Mouse (Mus musculus): ENCODE data around the gene Dusp6. TPM values are rescaled to one million over a fixed set of nuclear protein-coding genes. Genes with fewer than 3 reads are reported as not detected.

Gene Dusp6
- polyA plus RNA-seq, 1 experiment from 2014 or later = 15.4 TPM

DNA sequence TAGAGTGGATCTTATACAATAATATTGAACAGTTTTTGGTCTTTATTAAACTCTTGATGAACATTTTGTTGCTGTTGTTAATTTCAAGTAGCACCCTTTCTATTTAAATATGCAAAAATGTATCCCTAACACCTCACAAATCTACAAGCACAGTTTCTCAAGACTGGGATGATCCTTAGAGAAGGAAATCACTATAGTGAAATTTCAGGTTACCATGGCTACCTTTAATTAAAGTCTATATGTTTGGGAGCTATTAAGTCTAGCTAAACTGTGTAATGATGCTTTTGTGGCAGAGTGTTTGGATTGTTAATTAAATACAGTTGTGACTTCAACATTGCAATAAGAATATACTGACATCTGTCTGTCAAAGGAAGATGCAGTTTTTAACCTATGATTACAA lies 54.0 kb downstream of the Dusp6 start:
- H3K4me3 ChIP-seq (ENCODE audit: low read depth, low read length) = no peak overlapping the region
- no peaks in the 10 kb centered on the region for H3K4me1 ChIP-seq (ENCODE audit: insufficient read depth)
- H3K9me3 ChIP-seq (ENCODE audit: low read length) = no peaks in the 10 kb centered on the region
- no peak overlapping the region for H3K9ac ChIP-seq (replicated peaks)
- ATAC-seq (no peak), DNase-seq (no peak)
- H3K27me3 ChIP-seq (ENCODE audit: insufficient read depth, low read length) = no peaks in the 10 kb centered on the region
- no peak overlapping the region for H3K4me2 ChIP-seq (ENCODE audit: low read depth, low read length)
- no peak overlapping the region for H3K27ac ChIP-seq (ENCODE audit: low read depth)
- H3K36me3 ChIP-seq (replicated peaks; ENCODE audit: insufficient read depth, low read length) = no peaks in the 10 kb centered on the region
- TF ChIP-seq CTCF (IDR thresholded peaks at IDR 0.05; ENCODE audit: low read depth) (no peak), EP300 (IDR thresholded peaks at IDR 0.05; ENCODE audit: low read depth) (no peak)

Other genes with a start within 250 kb of the Dusp6 start
- gene Poc1b, start 156.2 kb upstream of the Dusp6 start, polyA plus RNA-seq (2015; fragmentation: Nextera tagmentation; extraction: Ambion mirVana) = 3.9 TPM in 2 replicates
- gene Galnt4, start 155.1 kb upstream of the Dusp6 start, polyA plus RNA-seq (2015; fragmentation: Nextera tagmentation; extraction: Ambion mirVana) = 2.2 and 2.6 TPM in 2 replicates
- gene Phxr2, start 136.9 kb upstream of the Dusp6 start, polyA plus RNA-seq (2015; fragmentation: Nextera tagmentation; extraction: Ambion mirVana) = not detected in 2 replicates